Mouse (Mus musculus) cerebellum, adult 11 months (tissue): Measurements from ENCODE around the gene Gatad2b.
A peak's percentile ranks its signal among the peaks of the same experiment; 100 is the strongest.

Source experiments
- DNase-seq: peaks from one replicate; pipeline ENCODE4 v3.0.0; 2022

The Gatad2b gene

GRCm38 (mm10) chr3:90384851-90385375 lies 91.9 kb downstream of the Gatad2b start:
- DNase-seq, result no peak

- DNase-seq, result no peak
Measured at GRCm38 (mm10) chr3:90386817-90387216, 93.8 kb downstream of the Gatad2b start.

- DNase-seq, result no peak
Measured at GRCm38 (mm10) chr3:90387483-90387882, 94.5 kb downstream of the Gatad2b start.

- no peak for DNase-seq
Measured at GRCm38 (mm10) chr3:90388192-90388591, 95.2 kb downstream of the Gatad2b start.

GRCm38 (mm10) chr3:90388726-90389510 lies 95.9 kb downstream of the Gatad2b start:
- peak; percentile 22 for DNase-seq

GRCm38 (mm10) chr3:90389511-90390490 lies 96.8 kb downstream of the Gatad2b start, which contains the start of gene Slc27a3:
TSS of gene Slc27a3 (minus strand) at chr3:90389938.
- peak; percentile 22 for DNase-seq

- DNase-seq, result no peak
Measured at GRCm38 (mm10) chr3:90391004-90391403, 98.0 kb downstream of the Gatad2b start.

GRCm38 (mm10) chr3:90391941-90392340 lies 99.0 kb downstream of the Gatad2b start:
- DNase-seq, result no peak

- DNase-seq, result no peak
Measured at GRCm38 (mm10) chr3:90392661-90393060, 99.7 kb downstream of the Gatad2b start.

- DNase-seq, result no peak
Measured at GRCm38 (mm10) chr3:90395629-90396028, 102.7 kb downstream of the Gatad2b start.

- DNase-seq, result no peak
Measured at GRCm38 (mm10) chr3:90400993-90401392, 108.0 kb downstream of the Gatad2b start.

- no peak for DNase-seq
Measured at GRCm38 (mm10) chr3:90404121-90404520, 111.1 kb downstream of the Gatad2b start.

- DNase-seq, result no peak
Measured at GRCm38 (mm10) chr3:90404609-90405008, 111.6 kb downstream of the Gatad2b start.

GRCm38 (mm10) chr3:90406414-90406813 lies 113.4 kb downstream of the Gatad2b start:
- DNase-seq, result no peak

GRCm38 (mm10) chr3:90408721-90409120 lies 115.7 kb downstream of the Gatad2b start:
- DNase-seq, result no peak

- peak; percentile 50 for DNase-seq
Measured at GRCm38 (mm10) chr3:90412312-90413010, 119.5 kb downstream of the Gatad2b start.

- DNase-seq, result no peak
Measured at GRCm38 (mm10) chr3:90413011-90413396, 120.0 kb downstream of the Gatad2b start.
